Mouse (Mus musculus): ENCODE measurements around the gene Chl1.

DNA sequence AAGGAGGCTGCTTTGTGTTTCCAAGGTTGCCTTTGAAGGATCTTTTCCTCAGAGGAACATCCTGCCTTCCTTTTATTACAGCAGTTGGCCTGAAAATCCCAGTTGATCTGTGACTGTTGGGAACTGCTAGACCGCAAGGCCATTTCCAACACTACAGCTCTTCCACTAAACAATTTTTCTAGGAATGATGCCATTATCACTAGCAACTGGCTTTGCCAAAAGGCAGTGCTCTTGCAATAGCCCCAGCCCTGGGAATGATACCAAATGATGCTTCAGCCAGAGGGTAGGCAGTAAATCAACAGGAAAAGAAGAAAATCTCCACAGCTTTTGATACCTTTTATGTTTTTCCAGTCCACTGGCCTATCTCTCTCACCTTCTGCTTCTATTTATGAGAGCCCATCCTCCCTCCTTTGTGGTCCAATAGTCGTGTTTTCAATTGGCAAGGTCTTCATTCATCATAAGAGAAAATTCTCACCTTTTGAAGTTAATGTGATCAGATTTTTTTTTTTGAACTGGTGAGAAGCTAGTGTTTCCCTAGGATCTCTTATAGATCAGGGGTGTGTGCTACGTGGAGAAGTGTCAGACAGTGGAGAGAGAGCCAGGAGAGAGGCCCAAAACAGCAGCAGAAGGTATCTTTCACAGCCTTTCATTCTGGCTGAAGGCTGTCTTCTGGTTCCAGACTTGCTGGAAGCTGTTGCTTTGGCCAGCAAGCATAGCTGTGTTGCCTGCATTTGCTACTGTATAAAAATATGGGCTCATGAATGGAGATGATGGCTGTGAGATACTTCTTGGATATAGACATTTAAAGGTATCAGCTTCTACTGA is 2.4 kb upstream of the Chl1 start:
- TF ChIP-seq CTCF (conservative IDR thresholded peaks at IDR 0.05; ENCODE audit: low read length) = no peak
- TF ChIP-seq POU5F1 (IDR thresholded peaks at IDR 0.05; ENCODE audit: borderline replicate concordance, low read length) = no peak
- no peak for TF ChIP-seq NANOG (IDR thresholded peaks at IDR 0.05; ENCODE audit: borderline replicate concordance, low read length)
